Mouse (Mus musculus) ES-E14 (cell line): ENCODE measurements around the gene Hfe2.
"Not testable (repeated sequence)": the region's sequence is repeated elsewhere in the genome, so short reads cannot be mapped to it uniquely, and the experiment has no call there.

Source experiments
- CHD2 ChIP-seq: IDR thresholded peaks from 2 replicates; pipeline ENCODE4 v1.6.1; 2014; ENCODE audit warnings: mild to moderate bottlenecking, low read depth, low read length, inconsistent platforms
- HCFC1 ChIP-seq: IDR thresholded peaks from 2 replicates; pipeline ENCODE4 v1.6.1; 2012; ENCODE audit warnings: low read length, inconsistent platforms, borderline replicate concordance; ENCODE audit not compliant: insufficient read depth
- MAFK ChIP-seq: IDR thresholded peaks from 2 replicates; pipeline ENCODE4 v1.6.1; 2014; ENCODE audit warnings: mild to moderate bottlenecking, low read depth, low read length, inconsistent platforms; ENCODE audit not compliant: insufficient read depth
- ZC3H11A ChIP-seq: IDR thresholded peaks from 2 replicates; pipeline ENCODE4 v1.6.1; 2012; ENCODE audit warnings: low read depth, mild to moderate bottlenecking, inconsistent platforms, low read length, borderline replicate concordance
- ZNF384 ChIP-seq: IDR thresholded peaks from 2 replicates; pipeline ENCODE4 v1.6.1; 2012; ENCODE audit warnings: low read depth, low read length, inconsistent platforms

- not testable (repeated sequence) for TF ChIP-seq MAFK, ZNF384, ZC3H11A, HCFC1, CHD2
These were observed 38.0 kb upstream of the Hfe2 start for GRCm38 (mm10) chr3:96486828-96487559.
